16 mouse cellular contexts compared by ENCODE assay signal in the genomic region with DNA sequence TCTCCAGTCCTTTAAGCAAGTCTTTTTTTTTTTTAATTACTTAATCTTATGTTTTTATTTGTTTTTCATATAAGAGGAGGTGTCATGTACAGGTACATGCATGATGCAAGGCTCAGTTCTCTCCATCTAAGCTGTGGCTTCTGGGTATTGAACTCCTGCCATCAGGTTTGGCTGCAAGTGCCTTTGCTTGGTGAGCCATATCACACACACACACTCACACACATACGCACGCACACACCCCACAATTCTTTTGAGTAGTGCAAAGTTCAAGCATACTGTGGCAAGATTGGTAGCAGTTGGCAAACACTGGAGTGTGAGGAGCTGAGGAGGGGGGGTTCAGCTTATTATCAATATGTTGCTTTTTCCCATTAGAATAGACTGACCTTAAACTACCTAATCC. TPM values are rescaled to one million over a fixed set of nuclear protein-coding genes. Genes with fewer than 3 reads are reported as not detected.
DNase-seq lines count a peak whose midpoint lies in the region; ATAC-seq lines count a peak whose summit lies in the region.
"Had no signal": no experiment of that assay in that cellular context is flagged by ENCODE, and none has a peak within 500 bp of the region (broad histone marks: within the 10 kb centered on the region; RNA-seq: fewer than 3 reads in every experiment).

No protein-coding gene starts in this region.

- no peak overlapping the region for H3K4me2 ChIP-seq in hindbrain, embryonic 16.5 days (ENCODE audit: low read length)
- no peak overlapping the region for H3K4me2 ChIP-seq in embryonic facial prominence, embryonic 13.5 days
- H3K4me2 ChIP-seq: forebrain, embryonic 15.5 days; heart, embryonic 15.5 days; hindbrain, embryonic 13.5 days; liver, embryonic 15.5 days; midbrain, embryonic 13.5 days; neural tube, embryonic 12.5 days had no signal

- H3K36me3 ChIP-seq in hindbrain, embryonic 10.5 days: peaks cover 8% of the 10 kb centered on the region; the same call in 1 of the 2 replicates
- no peaks in the 10 kb centered on the region for H3K36me3 ChIP-seq in hindbrain, embryonic 16.5 days (ENCODE audit: control insufficient read depth, insufficient read depth, low read length)
- no peaks in the 10 kb centered on the region for H3K36me3 ChIP-seq in embryonic facial prominence, embryonic 13.5 days
- H3K36me3 ChIP-seq: forebrain, embryonic 15.5 days; heart, embryonic 15.5 days; hindbrain, embryonic 13.5 days; liver, embryonic 15.5 days; midbrain, embryonic 13.5 days; neural tube, embryonic 12.5 days had no signal

- peak overlapping the region; percentile 1; the same call in 1 of the 2 replicates for H3K4me3 ChIP-seq in hindbrain, embryonic 10.5 days
- H3K4me3 ChIP-seq in hindbrain, embryonic 16.5 days (ENCODE audit: low read length): no peak overlapping the region
- no peak overlapping the region for H3K4me3 ChIP-seq in embryonic facial prominence, embryonic 13.5 days
- H3K4me3 ChIP-seq: forebrain, embryonic 15.5 days; gastrocnemius, adult 2 months; heart, embryonic 15.5 days; hindbrain, embryonic 13.5 days; liver, embryonic 15.5 days; midbrain, embryonic 13.5 days; neural tube, embryonic 12.5 days had no signal

- no peak for ATAC-seq in hindbrain, embryonic 16.5 days
- no peak for ATAC-seq in embryonic facial prominence, embryonic 13.5 days (ENCODE audit: insufficient number of reproducible peaks, insufficient read depth, low FRiP score, low TSS enrichment, low read depth)
- ATAC-seq: forebrain, embryonic 15.5 days; midbrain, embryonic 13.5 days had no signal

- H3K27me3 ChIP-seq in hindbrain, embryonic 10.5 days (ENCODE audit: insufficient read depth, poor library complexity, severe bottlenecking): no peaks in the 10 kb centered on the region; the same call in 1 of the 2 replicates
- H3K27me3 ChIP-seq in hindbrain, embryonic 16.5 days (replicated peaks; ENCODE audit: control insufficient read depth, insufficient read depth, low read length): no peaks in the 10 kb centered on the region
- no peaks in the 10 kb centered on the region for H3K27me3 ChIP-seq in embryonic facial prominence, embryonic 13.5 days
- H3K27me3 ChIP-seq: forebrain, embryonic 15.5 days; heart, embryonic 15.5 days; hindbrain, embryonic 13.5 days; neural tube, embryonic 12.5 days had no signal

- H3K9me3 ChIP-seq in hindbrain, embryonic 10.5 days: no peaks in the 10 kb centered on the region
- no peaks in the 10 kb centered on the region for H3K9me3 ChIP-seq in hindbrain, embryonic 16.5 days (ENCODE audit: control insufficient read depth, low read length)
- no peaks in the 10 kb centered on the region for H3K9me3 ChIP-seq in embryonic facial prominence, embryonic 13.5 days
- H3K9me3 ChIP-seq: forebrain, embryonic 15.5 days; heart, embryonic 15.5 days; hindbrain, embryonic 13.5 days; liver, embryonic 15.5 days; midbrain, embryonic 13.5 days; neural tube, embryonic 12.5 days had no signal

- peak overlapping the region; percentile 95; the same call in 1 of the 2 replicates for H3K27ac ChIP-seq in hindbrain, embryonic 10.5 days
- H3K27ac ChIP-seq in hindbrain, embryonic 16.5 days (ENCODE audit: low read depth, low read length): no peak overlapping the region
- 0 out of 2 replicates have a peak overlapping the region, but pooled peaks have one; percentile 39 for H3K27ac ChIP-seq in embryonic facial prominence, embryonic 13.5 days
- H3K27ac ChIP-seq: forebrain, embryonic 15.5 days; hindbrain, embryonic 13.5 days; liver, embryonic 15.5 days; midbrain, embryonic 13.5 days; neural tube, embryonic 12.5 days had no signal

- H3K4me1 ChIP-seq in hindbrain, embryonic 10.5 days (replicated peaks): peaks cover 87% of the 10 kb centered on the region
- peaks cover 29% of the 10 kb centered on the region for H3K4me1 ChIP-seq in hindbrain, embryonic 16.5 days (ENCODE audit: control insufficient read depth, insufficient read depth, low read depth, low read length)
- H3K4me1 ChIP-seq in embryonic facial prominence, embryonic 13.5 days: peaks cover 66% of the 10 kb centered on the region

- 93% methylated on average over 2 of the region's 2 CpGs for WGBS in hindbrain, embryonic 10.5 days
- WGBS in hindbrain, embryonic 16.5 days: 81% methylated on average over 2 of the region's 2 CpGs
- 86% methylated on average over 2 of the region's 2 CpGs for WGBS in embryonic facial prominence, embryonic 13.5 days

- DNase-seq in hindbrain, embryonic 10.5 days (ENCODE audit: low spot score): no peak
- peak; percentile 23 for DNase-seq in 416B (ENCODE audit: low read depth)
- peak; percentile 39 for DNase-seq in retina, embryonic 14.5 days (ENCODE audit: low spot score)
- DNase-seq in cerebellum, postnatal 25 days: no peak
- DNase-seq in right cerebral cortex, adult 18-20 months: no peak
- DNase-seq: cerebellum, adult 2 months; gastrocnemius, adult 2 months; lung, postnatal 4 days had no signal

- no peak overlapping the region for H3K9ac ChIP-seq in hindbrain, embryonic 16.5 days (ENCODE audit: low read depth, low read length)
- H3K9ac ChIP-seq in embryonic facial prominence, embryonic 13.5 days: no peak overlapping the region
- H3K9ac ChIP-seq: forebrain, embryonic 15.5 days; heart, embryonic 15.5 days; hindbrain, embryonic 13.5 days; liver, embryonic 15.5 days; midbrain, embryonic 13.5 days; neural tube, embryonic 12.5 days had no signal

RNA-seq across cellular contexts. Expression of a gene that starts 2.9 kb away (rescaled TPM):
- polyA plus RNA-seq in hindbrain, embryonic 10.5 days (2016; fragmentation: Nextera tagmentation; extraction: Ambion mirVana): 168 and 176 TPM in 2 replicates
- 56.8 and 68.4 TPM in 2 replicates for polyA plus RNA-seq in hindbrain, embryonic 16.5 days (2015; fragmentation: Nextera tagmentation; extraction: Ambion mirVana)
- 179 and 189 TPM in 2 replicates for polyA plus RNA-seq in embryonic facial prominence, embryonic 13.5 days (2015; fragmentation: Nextera tagmentation; extraction: Ambion mirVana)

RNA-seq across cellular contexts. Expression of a gene that starts 20.8 kb away (rescaled TPM):
- polyA plus RNA-seq in hindbrain, embryonic 10.5 days (2016; fragmentation: Nextera tagmentation; extraction: Ambion mirVana): 5.0 and 5.1 TPM in 2 replicates
- polyA plus RNA-seq in hindbrain, embryonic 16.5 days (2015; fragmentation: Nextera tagmentation; extraction: Ambion mirVana): 6.7 and 7.0 TPM in 2 replicates
- polyA plus RNA-seq in embryonic facial prominence, embryonic 13.5 days (2015; fragmentation: Nextera tagmentation; extraction: Ambion mirVana): 29.3 and 29.8 TPM in 2 replicates

RNA-seq across cellular contexts. Expression of a gene that starts 46.4 kb away (rescaled TPM):
- polyA plus RNA-seq in hindbrain, embryonic 10.5 days (2016; fragmentation: Nextera tagmentation; extraction: Ambion mirVana): 41.1 and 48.7 TPM in 2 replicates
- polyA plus RNA-seq in hindbrain, embryonic 16.5 days (2015; fragmentation: Nextera tagmentation; extraction: Ambion mirVana): 32.2 and 36.7 TPM in 2 replicates
- 37.3 and 40.7 TPM in 2 replicates for polyA plus RNA-seq in embryonic facial prominence, embryonic 13.5 days (2015; fragmentation: Nextera tagmentation; extraction: Ambion mirVana)

Comparison
In these comparisons a context has a peak if more than half of its experiments do, and no peak if none do; other contexts are left out.
1. DNase-seq: peak in 416B (single experiment) and retina, embryonic 14.5 days (single experiment); none in hindbrain, embryonic 10.5 days (single experiment), cerebellum, postnatal 25 days (0 of 2) and right cerebral cortex, adult 18-20 months (single experiment).